Mouse (Mus musculus): ENCODE data around the gene Macrod2.

Gene Macrod2

DNA sequence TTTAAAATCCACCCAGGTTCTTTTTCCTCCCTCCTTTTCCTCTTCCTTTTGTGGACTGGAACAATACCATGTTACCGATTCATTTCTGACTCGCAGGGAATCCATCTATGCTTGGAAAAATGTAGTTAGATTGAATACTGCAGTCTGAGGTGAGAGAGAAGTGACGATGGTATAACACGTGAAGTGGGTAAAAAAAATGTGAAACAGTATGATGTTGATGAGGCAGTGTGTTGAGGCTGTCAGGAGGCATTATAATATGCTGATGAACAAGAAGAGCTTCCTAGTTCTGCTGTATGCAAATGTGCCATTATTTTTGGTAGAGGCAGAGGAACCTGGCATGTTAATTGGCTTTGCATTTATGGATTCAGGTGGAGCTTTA is 662.3 kb downstream of the Macrod2 start:
- no peak for DNase-seq (ENCODE audit: low spot score)

DNA sequence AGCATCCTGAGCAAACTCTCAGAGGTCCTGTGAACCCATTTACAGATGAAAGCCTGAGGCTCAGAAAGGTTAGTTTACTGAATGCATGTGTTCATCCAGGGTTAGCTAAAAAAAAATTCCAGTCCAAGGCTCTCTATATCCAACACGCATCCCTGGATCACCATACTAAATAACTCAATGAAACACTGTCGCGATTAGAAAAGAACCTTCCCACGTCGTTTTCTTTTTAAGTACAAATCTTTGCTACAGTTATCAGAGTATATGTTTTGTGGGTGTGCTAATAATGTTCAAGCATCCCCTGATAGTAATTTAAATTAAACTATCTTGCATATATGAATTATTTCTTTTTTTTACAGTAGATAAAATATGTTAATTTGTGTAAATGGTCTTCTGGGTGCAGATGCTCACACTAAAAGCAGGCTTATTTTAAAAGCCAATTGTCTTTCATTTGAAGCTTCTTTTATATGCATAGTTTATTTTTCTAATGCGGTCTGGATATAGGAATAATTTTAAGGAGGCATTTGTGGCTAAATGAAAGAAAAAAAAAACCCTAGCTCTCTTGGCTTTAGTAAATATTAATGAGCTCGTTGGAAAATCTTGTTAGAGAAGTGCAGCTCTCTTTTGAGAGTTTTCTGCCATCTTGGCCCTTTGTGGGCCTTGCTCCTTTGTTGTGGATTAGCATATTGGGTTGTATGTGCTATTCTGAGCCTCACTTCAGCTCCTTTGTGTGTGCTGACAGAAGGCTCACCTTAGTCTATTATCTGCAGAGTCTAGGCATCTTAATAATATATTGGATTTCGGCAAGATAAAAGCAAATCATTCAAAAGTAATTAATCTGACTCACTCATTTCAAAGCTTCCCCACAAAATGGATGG is 679.1 kb downstream of the Macrod2 start:
- DNase-seq (ENCODE audit: low spot score) = no peak

DNA sequence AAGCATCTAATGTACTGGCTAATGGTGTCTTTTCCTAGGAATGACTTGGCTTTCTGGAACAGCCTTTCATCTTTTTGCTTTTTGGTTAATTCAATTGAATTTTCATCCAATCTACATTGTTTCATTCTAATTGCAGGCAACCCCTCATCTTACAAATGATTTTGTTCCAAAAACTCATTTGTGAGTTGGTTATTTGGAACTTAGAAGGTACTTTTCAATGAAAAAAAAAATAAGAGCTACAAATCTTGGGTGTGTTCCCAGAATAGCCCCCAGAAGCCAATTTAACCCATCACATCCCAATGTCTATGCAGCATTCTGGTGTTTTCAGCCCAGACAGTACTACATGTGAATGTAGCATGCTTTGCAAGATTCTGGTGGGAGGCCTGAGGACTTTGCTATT is 683.1 kb downstream of the Macrod2 start:
- DNase-seq (ENCODE audit: low spot score) = no peak

DNA sequence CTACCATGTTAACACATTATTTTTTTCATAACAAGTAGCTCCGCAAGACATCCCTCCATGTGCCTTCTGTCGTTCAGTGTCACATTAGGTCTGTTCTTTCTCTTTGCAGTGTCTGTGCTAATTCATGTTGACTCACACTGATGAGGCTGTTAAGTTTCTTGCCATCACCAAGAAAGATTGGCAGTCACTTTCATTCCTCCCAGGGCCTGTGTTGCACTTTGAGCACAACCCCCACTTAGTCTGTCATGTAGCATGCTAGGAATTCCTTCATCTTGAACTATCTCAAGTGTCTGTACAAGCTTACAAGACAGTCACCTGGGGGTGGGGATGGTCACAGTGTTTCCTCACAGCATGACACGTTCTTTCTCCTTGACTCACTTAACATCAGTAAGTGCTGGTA is 696.2 kb downstream of the Macrod2 start:
- DNase-seq (ENCODE audit: low spot score) = no peak

DNA sequence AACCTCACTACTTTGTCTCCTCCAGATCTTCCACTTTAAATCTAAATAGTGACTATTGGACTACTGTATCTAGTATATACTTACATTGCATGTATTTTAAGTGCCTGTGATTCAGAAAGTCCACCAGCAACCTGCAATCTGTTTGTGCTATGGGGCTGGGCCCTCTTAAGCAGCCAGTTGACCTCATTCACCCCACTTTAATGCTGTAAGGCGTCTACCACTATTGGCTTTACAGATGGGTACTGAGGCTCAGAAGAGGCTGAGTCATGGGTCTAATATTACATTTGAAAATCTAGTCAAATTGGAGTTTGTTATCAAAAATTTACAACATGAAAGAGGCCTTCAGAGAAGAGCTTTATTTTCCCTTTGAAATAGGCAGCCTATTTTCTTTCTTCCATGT is 722.5 kb downstream of the Macrod2 start:
- no peak for DNase-seq (ENCODE audit: low spot score)

DNA sequence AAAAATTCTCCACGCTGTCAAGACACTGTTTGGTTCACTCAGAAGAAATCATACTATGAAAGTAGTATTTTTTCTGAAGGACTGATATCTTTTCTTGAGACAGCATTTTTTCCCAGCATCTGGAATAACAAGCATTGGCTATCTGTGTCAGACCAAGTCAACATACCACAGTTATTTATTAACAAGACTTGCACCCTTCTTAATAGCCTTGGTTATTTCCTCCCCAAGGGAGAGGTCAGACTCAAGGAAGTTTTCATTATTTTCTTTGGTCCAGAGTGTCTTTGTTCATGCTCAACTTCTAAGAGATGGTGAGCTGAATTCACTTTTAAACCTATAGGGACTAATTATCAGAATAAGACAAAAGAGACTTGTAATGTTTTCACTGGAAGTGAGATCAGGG is 728.8 kb downstream of the Macrod2 start:
- no peak for DNase-seq (ENCODE audit: low spot score)

DNA sequence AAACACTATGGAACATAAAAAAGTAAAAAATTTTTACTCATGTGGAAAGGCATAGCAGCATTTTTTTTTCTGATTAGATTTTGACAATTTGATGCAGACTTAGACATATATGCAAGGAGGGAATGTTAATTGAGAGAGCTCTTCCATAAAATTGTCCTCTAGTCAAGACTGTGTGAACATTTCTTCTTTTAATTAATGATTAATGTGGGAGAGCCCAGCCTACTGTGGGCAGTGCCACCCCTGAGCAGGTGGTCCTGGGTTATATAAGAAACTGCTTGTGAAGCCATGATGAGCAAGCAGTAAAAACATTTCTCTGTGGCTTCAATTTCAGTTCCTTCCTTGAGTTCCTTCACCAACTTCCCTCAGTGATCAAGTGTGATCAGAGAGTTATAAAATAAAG is 730.5 kb downstream of the Macrod2 start:
- DNase-seq (ENCODE audit: low spot score) = no peak

DNA sequence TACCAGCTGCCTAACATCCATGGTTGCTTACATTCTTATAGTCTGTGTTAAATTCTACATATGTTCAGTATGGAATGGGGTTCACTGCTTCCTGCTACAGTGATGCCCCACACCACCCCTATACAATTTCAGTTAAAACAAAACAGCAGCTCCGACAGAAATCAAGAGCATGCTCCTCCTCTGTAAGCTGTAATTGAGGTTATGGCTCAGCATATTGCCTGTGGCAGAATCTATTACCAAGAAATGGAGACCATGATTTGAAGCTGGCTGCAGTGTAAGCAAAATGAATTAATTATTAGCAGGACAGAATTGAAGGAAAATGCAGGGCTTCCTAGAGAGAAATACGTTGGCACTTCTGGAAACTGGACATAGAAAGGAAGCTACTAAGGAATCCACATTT is 747.2 kb downstream of the Macrod2 start:
- DNase-seq (ENCODE audit: low spot score) = no peak

DNA sequence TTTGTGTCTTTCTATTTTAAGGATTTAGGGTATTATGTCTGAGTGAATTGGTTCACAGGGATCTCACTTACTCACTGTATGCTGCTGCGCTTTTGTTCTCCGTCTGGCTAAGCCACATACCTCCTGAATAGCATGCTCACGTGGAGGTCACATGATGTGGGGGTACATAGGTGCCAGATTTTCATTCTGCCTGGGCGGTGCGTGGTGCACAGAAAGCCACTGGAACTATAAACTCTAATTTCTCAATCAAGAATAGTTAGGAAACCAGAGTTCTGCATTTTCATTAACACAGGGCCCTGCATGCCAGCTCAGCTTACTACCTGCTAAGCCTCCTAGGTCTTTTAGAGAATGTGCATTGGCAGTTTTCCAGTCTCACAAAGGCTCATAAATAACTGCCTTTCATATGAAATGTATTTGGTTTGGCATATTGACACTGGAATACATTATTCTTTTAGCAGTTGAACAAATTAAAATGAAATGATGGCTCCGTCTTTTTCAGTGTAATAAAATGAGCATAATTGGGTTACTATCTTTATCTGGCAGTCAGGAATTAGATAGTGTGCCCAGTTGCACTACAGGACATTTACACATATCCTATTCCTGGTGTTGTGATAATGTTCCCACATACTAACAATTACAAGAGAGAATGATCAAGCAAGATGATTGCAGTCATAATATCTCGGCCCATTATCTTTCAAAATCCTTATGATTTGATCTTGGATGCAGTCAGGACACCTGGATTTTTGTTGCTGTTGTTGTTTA is 757.1 kb downstream of the Macrod2 start:
- no peak for DNase-seq (ENCODE audit: low spot score)

DNA sequence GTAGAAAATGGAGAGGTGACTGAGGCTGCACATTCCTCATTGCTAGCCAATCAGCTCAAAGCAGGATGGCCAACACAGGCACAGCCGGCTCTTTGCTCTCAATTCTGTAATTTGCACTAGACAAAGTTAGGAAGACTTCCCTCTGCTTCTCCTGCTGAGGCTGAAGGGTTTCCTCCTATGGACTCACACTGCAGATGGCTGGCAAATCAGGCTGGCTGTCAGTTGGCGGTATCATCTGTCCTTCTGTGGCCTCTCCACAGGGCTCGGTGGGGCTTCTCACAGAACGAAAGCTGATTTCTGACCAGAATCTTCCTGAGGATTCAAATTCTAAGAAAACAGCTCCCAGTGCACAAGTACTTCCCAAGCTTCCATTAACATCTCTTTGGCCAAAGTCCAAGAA is 760.9 kb downstream of the Macrod2 start:
- DNase-seq (ENCODE audit: low spot score) = no peak

DNA sequence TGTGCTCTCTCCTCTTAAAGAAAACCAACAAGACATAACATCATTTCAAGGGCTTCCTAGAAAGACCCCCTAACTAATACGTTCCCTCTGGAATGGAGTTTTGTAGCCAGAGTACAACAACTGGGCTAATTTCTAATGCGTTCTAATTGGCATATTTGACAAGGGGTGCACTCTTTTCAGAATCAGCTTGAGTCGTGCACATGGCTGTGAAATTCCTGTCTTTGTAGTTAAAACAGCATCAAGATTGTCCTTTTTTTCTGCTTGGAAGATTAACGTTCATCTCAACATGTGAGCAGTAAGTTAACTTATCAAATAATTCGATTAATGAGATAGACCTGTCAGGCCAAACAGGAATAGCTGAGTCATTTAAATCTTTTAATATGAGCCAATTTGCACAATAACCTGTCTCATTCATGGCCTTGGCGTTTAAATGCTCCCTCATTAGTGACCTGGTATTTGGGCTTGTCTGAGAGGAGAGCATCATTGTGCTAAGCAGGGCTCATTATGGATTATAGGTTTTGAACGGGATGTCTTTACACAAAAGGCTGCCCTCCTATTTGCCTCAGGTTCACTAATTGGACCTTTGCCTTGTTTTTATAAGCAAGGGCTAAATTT is 762.0 kb downstream of the Macrod2 start:
- DNase-seq (ENCODE audit: low spot score) = no peak

DNA sequence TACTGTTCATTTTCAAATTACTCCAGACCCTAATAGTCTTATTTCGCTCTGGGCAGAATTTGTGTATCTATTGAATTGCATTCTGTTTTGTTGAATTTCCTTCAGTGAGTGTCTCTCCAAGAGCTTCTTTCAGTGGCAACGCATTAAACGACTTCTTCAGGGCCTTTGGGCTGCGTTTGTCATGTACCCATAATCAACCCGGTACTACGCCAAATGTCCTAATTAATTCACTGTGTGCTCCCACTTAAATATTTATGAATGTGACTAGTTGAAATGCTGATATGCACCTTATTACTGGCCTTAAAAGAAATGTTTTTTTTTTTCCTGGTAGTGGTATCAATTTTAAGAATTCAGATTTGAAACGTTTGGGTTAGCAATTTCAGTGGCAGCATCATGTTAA is 763.1 kb downstream of the Macrod2 start:
- DNase-seq (ENCODE audit: low spot score) = no peak

DNA sequence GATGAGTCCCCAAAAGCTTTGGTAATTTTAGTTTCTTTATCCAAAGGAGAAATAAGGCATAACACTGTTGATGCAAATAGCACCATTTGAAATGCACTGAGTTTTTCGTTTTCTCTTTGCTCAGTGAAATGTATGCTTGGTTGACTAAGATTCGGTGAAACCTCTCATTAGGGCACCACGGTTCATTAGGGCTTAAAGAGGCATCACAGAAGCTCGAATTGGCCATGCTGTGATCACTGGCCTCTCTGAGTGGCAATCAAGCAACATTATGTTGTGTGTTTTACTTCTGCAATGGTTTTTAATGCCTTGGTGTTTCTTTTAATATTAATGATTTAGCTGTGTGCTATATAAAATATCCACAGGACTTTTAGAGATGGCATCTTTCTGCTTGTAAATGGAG is 768.8 kb downstream of the Macrod2 start:
- no peak for DNase-seq (ENCODE audit: low spot score)

DNA sequence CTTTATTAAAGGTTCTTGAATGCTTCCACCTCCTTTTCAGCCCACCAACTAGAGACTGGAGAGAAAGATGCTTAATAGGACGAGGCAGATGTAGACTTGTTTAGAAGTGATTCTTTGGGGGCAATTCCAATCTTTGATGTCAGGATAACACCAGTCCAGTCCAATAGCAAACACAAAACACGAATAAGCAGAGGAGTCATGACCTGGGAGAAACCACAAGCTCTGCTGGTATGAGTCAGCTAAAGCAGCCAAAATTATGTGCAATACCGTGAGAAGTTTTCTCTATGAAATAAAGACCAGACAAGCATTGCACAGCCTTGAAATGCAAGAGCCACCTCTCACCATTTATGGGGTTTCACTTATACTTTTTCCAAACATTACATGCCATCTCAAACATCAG is 774.5 kb downstream of the Macrod2 start:
- DNase-seq (ENCODE audit: low spot score) = no peak

DNA sequence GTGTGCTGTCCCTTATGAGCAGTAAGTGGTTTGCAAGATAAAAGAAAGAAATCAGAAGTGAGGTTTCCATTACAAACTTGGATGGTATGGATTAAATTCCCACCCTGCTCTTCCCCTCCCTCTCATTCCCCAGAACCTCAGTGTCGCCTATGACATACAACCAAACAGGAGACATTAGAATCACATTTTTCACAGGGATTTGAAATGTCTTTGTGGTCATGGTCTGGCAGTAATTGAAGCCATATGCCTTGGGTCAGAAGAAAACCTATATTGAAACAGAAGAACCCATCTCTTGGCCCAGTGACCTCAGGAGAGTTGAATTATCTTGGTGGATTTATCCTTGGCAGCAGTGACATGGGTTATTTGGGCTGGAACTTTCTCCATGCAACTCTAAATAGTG is 778.1 kb downstream of the Macrod2 start:
- DNase-seq (ENCODE audit: low spot score) = no peak

DNA sequence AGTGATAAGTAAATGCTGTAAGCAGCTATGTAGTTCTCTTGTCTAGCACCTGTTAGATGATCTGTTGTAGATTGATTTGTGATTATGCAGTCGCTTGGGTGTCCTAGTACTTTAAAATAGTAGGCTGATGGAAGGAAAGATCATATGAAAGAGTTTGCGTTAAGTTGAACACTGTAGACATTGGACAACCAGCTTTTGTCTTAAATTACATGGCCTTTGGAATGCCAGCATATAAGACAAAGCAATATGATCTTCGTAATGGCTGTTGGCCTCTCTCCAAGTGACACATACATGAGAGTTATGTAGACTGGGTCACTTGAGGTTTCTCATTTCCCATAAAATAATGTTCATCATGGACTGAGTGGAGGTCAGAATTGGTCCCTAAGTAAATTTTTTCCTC is 778.5 kb downstream of the Macrod2 start:
- no peak for DNase-seq (ENCODE audit: low spot score)

DNA sequence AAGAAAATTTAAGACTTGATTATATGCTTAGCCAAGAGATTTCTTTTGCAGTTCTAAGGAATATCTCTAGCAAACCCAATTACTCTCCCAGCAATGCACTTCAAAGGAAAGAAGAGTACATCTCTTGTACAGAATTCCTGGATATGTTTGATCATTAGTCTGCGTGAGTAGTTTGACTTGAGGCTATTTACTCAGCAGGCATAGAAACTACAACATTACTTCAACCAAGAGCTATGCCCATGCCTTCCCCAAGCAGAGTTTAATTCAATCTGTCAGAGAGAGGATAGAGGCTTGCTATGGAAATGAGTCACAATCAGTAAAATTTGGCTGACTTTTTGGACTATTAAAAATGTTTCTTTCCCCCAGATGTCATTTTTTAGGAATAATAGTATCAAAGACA is 785.5 kb downstream of the Macrod2 start:
- no peak for DNase-seq (ENCODE audit: low spot score)

DNA sequence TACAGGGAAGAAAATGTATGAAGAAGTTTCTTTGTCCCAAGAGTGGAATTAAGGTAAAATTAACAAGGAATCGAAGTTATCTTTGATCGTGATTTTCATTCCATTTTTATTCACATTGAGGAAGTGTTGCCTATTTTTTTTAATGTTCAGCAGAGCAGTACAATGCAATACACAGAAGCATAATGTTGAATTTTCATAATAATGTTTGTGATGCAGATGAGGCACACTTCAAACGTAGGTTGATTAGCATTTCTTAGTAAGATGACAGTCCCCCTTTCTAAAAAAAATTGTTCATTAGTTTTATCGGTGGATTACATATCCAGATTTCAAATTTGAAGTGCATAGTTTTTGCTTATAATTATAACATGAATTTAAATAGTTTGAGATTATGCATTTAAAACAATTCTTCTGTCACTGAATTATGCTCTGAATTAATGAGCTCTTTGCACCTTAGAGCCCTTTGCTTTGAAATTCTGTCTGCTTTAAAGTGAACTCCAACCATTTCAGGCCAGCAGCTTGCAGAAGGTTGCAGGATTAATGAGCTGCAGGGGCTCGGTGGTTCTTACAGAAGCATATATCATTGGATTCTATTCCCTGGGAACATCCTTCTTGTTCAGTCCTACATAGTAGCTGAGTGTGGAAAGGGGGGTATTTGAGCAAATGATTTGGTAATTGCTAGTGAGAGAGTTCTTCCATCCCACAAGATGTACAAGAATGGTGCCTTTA is 787.1 kb downstream of the Macrod2 start:
- DNase-seq (ENCODE audit: low spot score) = no peak

DNA sequence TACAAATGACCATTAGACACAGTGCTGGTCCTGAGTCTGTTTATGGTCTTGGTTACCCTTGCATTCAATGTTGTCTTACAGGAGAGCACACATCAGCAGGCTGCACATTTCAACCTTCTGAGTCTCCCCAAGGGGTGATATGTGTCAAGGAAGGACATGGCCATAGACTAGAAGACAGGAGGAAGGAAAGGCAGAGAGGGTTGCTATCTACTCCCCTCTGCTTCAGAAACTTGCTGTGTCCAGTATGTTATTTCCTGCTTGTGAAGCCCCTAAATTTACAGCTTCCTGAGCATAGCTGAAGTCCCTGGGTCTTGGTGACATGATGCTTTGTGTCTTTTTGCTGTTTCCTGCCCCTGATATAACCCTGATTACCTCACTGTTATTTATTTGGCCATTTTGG is 799.4 kb downstream of the Macrod2 start:
- DNase-seq (ENCODE audit: low spot score) = no peak

DNA sequence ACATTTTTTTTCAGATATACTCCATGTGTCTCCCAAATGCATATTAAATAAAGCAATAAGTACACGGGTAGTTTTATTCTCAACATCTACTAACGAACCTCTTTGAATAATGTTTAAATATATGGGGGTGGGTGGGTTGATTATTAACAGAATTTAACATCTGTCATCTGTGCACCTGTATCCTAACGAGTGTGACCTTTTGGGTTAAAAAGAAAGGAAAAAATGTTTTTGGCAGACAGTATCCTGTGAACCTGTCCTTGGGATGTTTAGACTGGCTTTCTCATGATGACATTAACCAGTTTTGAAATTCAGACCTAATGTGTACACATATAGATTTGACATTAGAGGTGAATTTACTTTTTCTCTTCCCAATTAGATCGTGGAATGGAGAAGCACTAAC is 805.4 kb downstream of the Macrod2 start:
- DNase-seq (ENCODE audit: low spot score) = no peak

DNA sequence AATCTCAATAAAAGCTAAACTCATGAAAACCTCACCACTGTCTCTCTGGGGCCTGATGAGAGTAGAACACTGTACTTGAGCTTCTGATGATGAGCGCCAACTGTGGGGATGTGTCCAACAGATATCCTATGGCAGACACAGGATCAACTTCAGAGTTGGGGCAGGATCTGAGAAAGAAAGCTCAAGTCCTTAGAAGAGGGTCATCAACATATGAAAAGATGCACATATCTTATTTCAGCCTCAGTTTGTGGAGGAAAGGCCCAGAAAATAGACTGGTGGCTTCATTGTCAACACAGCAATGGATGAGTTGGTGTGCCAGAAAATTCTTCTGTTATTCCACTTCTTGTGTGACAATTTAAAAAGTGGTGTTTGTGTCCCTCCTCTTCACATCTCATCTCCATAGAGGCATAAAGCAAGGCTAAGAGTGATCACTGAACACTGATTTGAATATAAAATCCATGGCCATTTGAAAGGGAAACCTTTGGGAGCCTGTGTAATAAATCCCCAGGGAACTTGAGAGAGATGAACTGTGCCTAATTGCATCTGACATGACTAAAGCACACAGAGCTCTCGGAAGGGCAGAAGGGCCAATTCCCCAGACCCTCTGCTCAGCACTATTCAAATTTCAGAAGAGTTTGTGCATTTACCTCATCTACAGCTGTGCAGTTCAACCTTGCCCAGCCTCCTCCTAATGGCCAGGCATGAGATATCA is 806.4 kb downstream of the Macrod2 start:
- no peak for DNase-seq (ENCODE audit: low spot score)

DNA sequence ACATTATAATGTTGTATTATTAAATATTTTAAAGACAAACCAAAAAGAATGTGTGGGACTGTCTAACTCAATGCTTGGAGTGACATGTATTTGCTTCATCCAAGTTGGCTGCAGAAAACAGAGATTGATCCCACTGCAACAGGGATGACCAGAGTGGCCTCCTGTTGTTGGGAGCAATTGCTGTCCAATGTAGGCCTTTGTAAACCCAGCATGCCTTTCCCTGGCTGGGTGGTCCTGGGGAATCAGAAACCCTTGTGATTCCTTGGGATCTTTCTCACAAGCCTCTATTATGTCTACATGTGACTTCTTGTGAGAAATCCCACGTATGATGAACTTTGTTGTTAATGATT is 806.9 kb downstream of the Macrod2 start:
- DNase-seq (ENCODE audit: low spot score) = no peak
